Mouse (Mus musculus) ES-CJ7 (cell line): ENCODE data around the gene Hist1h2ba.

ENCODE experiments used
- DNase-seq: peaks from one replicate; pipeline ENCODE4 v3.0.0; 2011; ENCODE audit warnings: low read depth, low spot score

Gene Hist1h2ba

GRCm38 (mm10) chr13:23933421-23934210 lies at the start of gene Hist1h2ba:
TSS of gene Hist1h2ba (minus strand) at chr13:23934156.
- peak; percentile 30 for DNase-seq

GRCm38 (mm10) chr13:23972271-23972670 lies 38.3 kb upstream of the Hist1h2ba start:
- no peak for DNase-seq

- DNase-seq = no peak
These were observed 37.9 kb upstream of the Hist1h2ba start for GRCm38 (mm10) chr13:23971870-23972269.

- DNase-seq = no peak
These were observed 31.0 kb upstream of the Hist1h2ba start for GRCm38 (mm10) chr13:23964909-23965308.

GRCm38 (mm10) chr13:23959776-23960175 lies 25.8 kb upstream of the Hist1h2ba start:
- DNase-seq = no peak

GRCm38 (mm10) chr13:23950928-23951327 lies 17.0 kb upstream of the Hist1h2ba start:
- DNase-seq = peak; percentile 31

GRCm38 (mm10) chr13:23949484-23950246 lies 15.7 kb upstream of the Hist1h2ba start:
- no peak for DNase-seq

- no peak for DNase-seq
These were observed 12.3 kb upstream of the Hist1h2ba start for GRCm38 (mm10) chr13:23946254-23946653.

GRCm38 (mm10) chr13:23942861-23943260 lies 8.9 kb upstream of the Hist1h2ba start:
- peak; percentile 63 for DNase-seq

- no peak for DNase-seq
These were observed 6.3 kb upstream of the Hist1h2ba start for GRCm38 (mm10) chr13:23940291-23940690.

- DNase-seq = no peak
These were observed 4.7 kb upstream of the Hist1h2ba start for GRCm38 (mm10) chr13:23938699-23939098.

GRCm38 (mm10) chr13:23934211-23934520 lies 210 bp upstream of the Hist1h2ba start, which contains the start of gene Hist1h2aa:
TSS of gene Hist1h2aa (plus strand) at chr13:23934462.
- peak; percentile 93 for DNase-seq

- DNase-seq = peak; percentile 7
These were observed 3.1 kb downstream of the Hist1h2ba start for GRCm38 (mm10) chr13:23930904-23931303.

GRCm38 (mm10) chr13:23930461-23930860 lies 3.5 kb downstream of the Hist1h2ba start:
- DNase-seq = no peak

- DNase-seq = no peak
These were observed 5.3 kb downstream of the Hist1h2ba start for GRCm38 (mm10) chr13:23928637-23929036.

- no peak for DNase-seq
These were observed 8.2 kb downstream of the Hist1h2ba start for GRCm38 (mm10) chr13:23925792-23926191.

- no peak for DNase-seq
These were observed 16.3 kb downstream of the Hist1h2ba start for GRCm38 (mm10) chr13:23917674-23918073.

- DNase-seq = no peak
These were observed 17.8 kb downstream of the Hist1h2ba start for GRCm38 (mm10) chr13:23916132-23916531.

- DNase-seq = no peak
These were observed 19.4 kb downstream of the Hist1h2ba start, which contains the start of gene Slc17a4 for GRCm38 (mm10) chr13:23914376-23915167. TSS of gene Slc17a4 (minus strand) at chr13:23915009.

- DNase-seq = no peak
These were observed 20.1 kb downstream of the Hist1h2ba start for GRCm38 (mm10) chr13:23913791-23914306.

- no peak for DNase-seq
These were observed 22.6 kb downstream of the Hist1h2ba start for GRCm38 (mm10) chr13:23911335-23911734.

GRCm38 (mm10) chr13:23910121-23910520 lies 23.8 kb downstream of the Hist1h2ba start:
- no peak for DNase-seq
